Mouse (Mus musculus): ENCODE results near the gene Gm8300.

- TF ChIP-seq CTCF (IDR thresholded peaks at IDR 0.05; ENCODE audit: borderline replicate concordance, insufficient read depth, low read length) (no peak), POLR2A (IDR thresholded peaks at IDR 0.05; ENCODE audit: low read depth, low read length) (no peak)
These were observed 42.6 kb upstream of the Gm8300 start for GRCm38 (mm10) chr12:87471421-87471963.
